ENCODE assay signal across 8 mouse cellular contexts in the genomic region with DNA sequence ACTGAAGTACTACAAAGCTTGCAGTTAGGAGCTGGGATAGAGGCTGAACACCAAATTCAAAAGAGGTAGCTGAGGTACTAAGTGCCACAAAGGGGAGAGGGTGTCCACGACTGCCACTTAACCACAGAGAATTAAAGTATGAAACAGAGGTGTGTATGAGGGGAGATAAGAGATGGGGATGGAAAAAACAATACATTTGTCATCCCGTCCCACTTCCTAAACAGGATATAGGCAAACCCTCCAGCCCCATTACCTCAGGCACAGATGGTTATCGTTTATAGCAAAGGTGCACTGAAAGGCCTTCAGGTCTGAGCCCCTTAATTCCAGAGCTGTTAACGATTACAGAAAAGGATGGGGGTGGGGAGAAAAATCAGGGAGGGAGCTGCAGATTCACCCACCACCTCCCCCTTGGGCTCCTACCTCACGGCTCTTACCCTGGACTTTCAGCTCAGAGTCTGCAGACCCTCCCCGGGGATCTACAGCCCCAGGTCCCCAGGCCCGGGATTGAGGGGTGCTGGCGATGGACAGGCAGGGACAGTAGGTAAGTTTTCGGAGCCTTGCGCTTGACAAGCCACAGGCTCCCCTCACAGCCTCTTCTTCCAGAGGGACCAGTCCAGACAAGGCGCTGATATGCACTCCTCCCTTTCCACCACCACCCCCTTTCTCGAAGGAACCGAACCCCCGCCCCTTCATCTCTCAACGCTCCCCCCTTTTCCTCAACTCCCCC. TPM values are rescaled to one million over a fixed set of nuclear protein-coding genes. Genes with fewer than 3 reads are reported as not detected.
DNase-seq lines count a peak whose midpoint lies in the region; ATAC-seq and TF ChIP-seq lines count a peak whose summit lies in the region.

No protein-coding gene starts in this region.

- peak overlapping the region; percentile 70 for H3K4me2 ChIP-seq in forebrain, embryonic 15.5 days (replicated peaks)
- H3K4me2 ChIP-seq in kidney, postnatal 0 days (ENCODE audit: low read length) = peak overlapping the region; percentile 87
- H3K4me2 ChIP-seq in midbrain, embryonic 13.5 days (replicated peaks) = peak overlapping the region; percentile 81

- TF ChIP-seq CTCF in gastrocnemius, adult 2 months (IDR thresholded peaks at IDR 0.05) = no peak
- 0 out of 2 replicates have a peak, but pooled peaks have one; percentile 8 for TF ChIP-seq CTCF in kidney, postnatal 0 days (IDR thresholded peaks at IDR 0.05; ENCODE audit: low read depth)

- H3K9ac ChIP-seq in forebrain, embryonic 15.5 days (replicated peaks) = peak overlapping the region; percentile 86
- peak overlapping the region; percentile 81 for H3K9ac ChIP-seq in kidney, postnatal 0 days (ENCODE audit: low read depth, low read length)
- H3K9ac ChIP-seq in midbrain, embryonic 13.5 days (replicated peaks) = peak overlapping the region; percentile 93

- 2% methylated on average over 13 of the region's 15 CpGs for WGBS in forebrain, embryonic 15.5 days
- under 1% methylated on average over 14 of the region's 15 CpGs for WGBS in kidney, postnatal 0 days
- WGBS in midbrain, embryonic 13.5 days = 2% methylated on average over 15 of the region's 15 CpGs

- DNase-seq in gastrocnemius, adult 2 months = no peak
- no peak for DNase-seq in gastrocnemius, postnatal 10 days
- peak; percentile 28 to 49 for DNase-seq in thymus, postnatal 10 days (ENCODE audit: low spot score in 2 of 2)
- DNase-seq in thymus, postnatal 0 days (ENCODE audit: low spot score) = no peak
- DNase-seq in kidney, postnatal 0 days (ENCODE audit: low spot score) = no peak
- no peak for DNase-seq in right cerebral cortex, postnatal 14 days

- H3K27ac ChIP-seq in gastrocnemius, adult 2 months = peak overlapping the region; percentile 100
- peak overlapping the region; percentile 98 for H3K27ac ChIP-seq in forebrain, embryonic 15.5 days (replicated peaks)
- H3K27ac ChIP-seq in kidney, postnatal 0 days = peak overlapping the region; percentile 98
- H3K27ac ChIP-seq in midbrain, embryonic 13.5 days = peak overlapping the region; percentile 96

- peak overlapping the region; percentile 93 for H3K4me3 ChIP-seq in gastrocnemius, adult 2 months
- peak overlapping the region; percentile 70 for H3K4me3 ChIP-seq in forebrain, embryonic 15.5 days
- H3K4me3 ChIP-seq in kidney, postnatal 0 days (replicated peaks; ENCODE audit: low read depth, low read length) = peak overlapping the region; percentile 83
- peak overlapping the region; percentile 86 for H3K4me3 ChIP-seq in midbrain, embryonic 13.5 days (replicated peaks)

- no peaks in the 10 kb centered on the region for H3K9me3 ChIP-seq in forebrain, embryonic 15.5 days
- H3K9me3 ChIP-seq in kidney, postnatal 0 days (replicated peaks; ENCODE audit: low read length) = no peaks in the 10 kb centered on the region
- no peaks in the 10 kb centered on the region for H3K9me3 ChIP-seq in midbrain, embryonic 13.5 days

- intact Hi-C loops in gastrocnemius, adult 2 months (cut with DNase I) = loop anchor here (5.0 kb wide), 2 partner anchors 33 to 207 kb away; a partner anchor contains a TSS

- H3K36me3 ChIP-seq in forebrain, embryonic 15.5 days = no peaks in the 10 kb centered on the region
- no peaks in the 10 kb centered on the region for H3K36me3 ChIP-seq in kidney, postnatal 0 days (ENCODE audit: insufficient read depth, low read length)
- no peaks in the 10 kb centered on the region for H3K36me3 ChIP-seq in midbrain, embryonic 13.5 days

- peak; percentile 73 for ATAC-seq in forebrain, embryonic 15.5 days (replicated peaks)
- ATAC-seq in kidney, postnatal 0 days (replicated peaks; ENCODE audit: low FRiP score, low read depth) = peak; percentile 57; the same call in 1 of the 2 replicates
- peak; percentile 74 for ATAC-seq in midbrain, embryonic 13.5 days

- peaks cover 38% of the 10 kb centered on the region for H3K4me1 ChIP-seq in forebrain, embryonic 15.5 days
- H3K4me1 ChIP-seq in kidney, postnatal 0 days (replicated peaks; ENCODE audit: insufficient read depth, low read length) = 0 out of 2 replicates have a peak, but pooled peaks cover 6% of the 10 kb centered on the region
- peaks cover 46% of the 10 kb centered on the region for H3K4me1 ChIP-seq in midbrain, embryonic 13.5 days (replicated peaks)

- H3K27me3 ChIP-seq in forebrain, embryonic 15.5 days = no peaks in the 10 kb centered on the region
- no peaks in the 10 kb centered on the region for H3K27me3 ChIP-seq in kidney, postnatal 0 days (ENCODE audit: insufficient read depth, low read length)
- no peaks in the 10 kb centered on the region for H3K27me3 ChIP-seq in midbrain, embryonic 13.5 days

RNA-seq across cellular contexts. Expression of a gene that starts 0.7 kb away (rescaled TPM):
- total RNA-seq in gastrocnemius, adult 2 months (2021) = 10 to 100 TPM; 11.8 to 12.8 TPM
- 1 to 10 TPM; 9.2 to 9.9 TPM for total RNA-seq in gastrocnemius, postnatal 10 days (2021)
- 10.6 and 10.7 TPM in 2 replicates for polyA plus RNA-seq in thymus, postnatal 0 days (2015; fragmentation: Nextera tagmentation; extraction: Ambion mirVana)
- 14.7 and 16.9 TPM in 2 replicates for polyA plus RNA-seq in forebrain, embryonic 15.5 days (2015; fragmentation: Nextera tagmentation; extraction: Ambion mirVana)
- 8.5 and 9.3 TPM in 2 replicates for polyA plus RNA-seq in kidney, postnatal 0 days (2015; fragmentation: Nextera tagmentation; extraction: Ambion mirVana)
- polyA plus RNA-seq in midbrain, embryonic 13.5 days (2015; fragmentation: Nextera tagmentation; extraction: Ambion mirVana) = 17.3 and 17.9 TPM in 2 replicates

RNA-seq across cellular contexts. Expression of a gene that starts 1.1 kb away (rescaled TPM):
- total RNA-seq in gastrocnemius, adult 2 months (2021) = 10 to 100 TPM; 16.8 to 25.3 TPM
- 10 to 100 TPM; 12.0 to 14.6 TPM for total RNA-seq in gastrocnemius, postnatal 10 days (2021)
- polyA plus RNA-seq in thymus, postnatal 0 days (2015; fragmentation: Nextera tagmentation; extraction: Ambion mirVana) = 6.5 TPM in 2 replicates
- polyA plus RNA-seq in forebrain, embryonic 15.5 days (2015; fragmentation: Nextera tagmentation; extraction: Ambion mirVana) = 18.2 and 20.4 TPM in 2 replicates
- 7.0 and 7.2 TPM in 2 replicates for polyA plus RNA-seq in kidney, postnatal 0 days (2015; fragmentation: Nextera tagmentation; extraction: Ambion mirVana)
- polyA plus RNA-seq in midbrain, embryonic 13.5 days (2015; fragmentation: Nextera tagmentation; extraction: Ambion mirVana) = 18.8 and 18.9 TPM in 2 replicates

Comparison
In these comparisons a context has a peak if more than half of its experiments do, and no peak if none do; other contexts are left out.
1. DNase-seq: peak in thymus, postnatal 10 days (2 of 2); none in gastrocnemius, adult 2 months (single experiment), gastrocnemius, postnatal 10 days (single experiment), thymus, postnatal 0 days (single experiment), kidney, postnatal 0 days (single experiment) and right cerebral cortex, postnatal 14 days (single experiment).
2. Peak in every context shown above with its lines, with median percentiles within 50 percentile points of each other: H3K27ac ChIP-seq, H3K4me3 ChIP-seq, ATAC-seq, H3K4me2 ChIP-seq and H3K9ac ChIP-seq.